Mouse (Mus musculus) forebrain, embryonic 16.5 days (tissue): Measurements from ENCODE around the gene Ednrb. TPM values are rescaled to one million over a fixed set of nuclear protein-coding genes. Genes with fewer than 3 reads are reported as not detected.

Experiments
- ATAC-seq: fragments of 200-750 bp; cut with Nextera tagmentation; 2 replicates; pipeline ENCODE4 v1.8.0; 2017; ENCODE audit warnings: mild to moderate bottlenecking, moderate library complexity
- H3K27ac ChIP-seq: fragments of 300-500 bp; sonication (generic); 2 replicates; pipeline ENCODE4 v1.5.1; 2014; ENCODE audit warnings: low read length, control low read depth
- H3K27me3 ChIP-seq: fragments of 300-500 bp; sonication (generic); replicated peaks from 2 replicates; pipeline ENCODE4 v1.6.1; 2014; ENCODE audit warnings: low read length; ENCODE audit not compliant: control insufficient read depth, insufficient read depth
- H3K36me3 ChIP-seq: fragments of 300-500 bp; sonication (generic); 2 replicates; pipeline ENCODE4 v1.6.1; 2014; ENCODE audit not compliant: control insufficient read depth, insufficient read depth
- H3K4me1 ChIP-seq: fragments of 300-500 bp; sonication (generic); replicated peaks from 2 replicates; pipeline ENCODE4 v1.6.1; 2014; ENCODE audit warnings: low read length; ENCODE audit not compliant: control insufficient read depth, insufficient read depth
- H3K4me2 ChIP-seq: fragments of 300-500 bp; sonication (generic); 2 replicates; pipeline ENCODE4 v1.6.1; 2014; ENCODE audit warnings: mild to moderate bottlenecking, low read length, control low read depth
- H3K4me3 ChIP-seq: fragments of 300-500 bp; sonication (generic); replicated peaks from 2 replicates; pipeline ENCODE4 v1.5.1; 2014; ENCODE audit warnings: mild to moderate bottlenecking, low read length, control low read depth
- H3K9ac ChIP-seq: fragments of 300-500 bp; sonication (generic); replicated peaks from 2 replicates; pipeline ENCODE4 v1.6.1; 2014; ENCODE audit warnings: low read depth, low read length, control low read depth
- H3K9me3 ChIP-seq: fragments of 300-500 bp; sonication (generic); 2 replicates; pipeline ENCODE4 v1.6.1; 2016; ENCODE audit warnings: low read length; ENCODE audit not compliant: control insufficient read depth
- WGBS: fragments of 180-500 bp; shearing (Covaris S2); extraction: QIAGEN DNeasy Blood & Tissue Kit; methylation state at CpG from one replicate; pipeline ENCODE4 v1.1.7; 2014; 5-methylcytosine and 5-hydroxymethylcytosine counted together
- polyA plus RNA-seq: library from polyadenylated mRNA; unstranded; fragments of >200 nt; fragmentation: Nextera tagmentation; extraction: Ambion mirVana; gene quantifications from 2 replicates; pipeline ENCODE4 v1.2.1, GENCODE M21; 2015

The Ednrb gene
- polyA plus RNA-seq, 1 experiment from 2014 or later, result 46.1 TPM

DNA sequence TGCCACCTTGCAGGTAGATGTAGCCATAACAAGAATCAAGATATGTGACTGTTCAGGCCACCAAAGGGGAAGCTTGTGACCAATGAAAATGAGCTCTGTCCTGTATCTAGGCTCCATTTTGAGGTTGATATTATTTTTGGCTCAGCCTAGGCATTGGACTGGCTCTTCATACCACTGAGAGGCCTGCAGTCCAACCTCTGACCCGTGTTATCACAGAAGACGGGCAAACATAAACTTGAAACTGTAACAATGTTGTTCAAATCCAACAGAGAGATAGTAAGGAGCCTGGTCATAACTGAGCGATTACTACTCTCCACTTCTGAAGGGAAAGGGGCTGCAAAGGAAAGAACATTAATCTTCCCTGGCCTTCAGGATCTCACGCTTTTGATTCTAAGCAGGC, 11.7 kb downstream of the Ednrb start:
- no peak overlapping the region for H3K27ac ChIP-seq
- no peak overlapping the region for H3K9ac ChIP-seq
- H3K4me3 ChIP-seq, result no peak overlapping the region
- no peaks in the 10 kb centered on the region; the same call in none of the 2 replicates for H3K4me1 ChIP-seq
- no peak for ATAC-seq
- H3K4me2 ChIP-seq, result no peak overlapping the region
- H3K36me3 ChIP-seq, result no peaks in the 10 kb centered on the region
- H3K9me3 ChIP-seq, result no peaks in the 10 kb centered on the region
- H3K27me3 ChIP-seq, result no peaks in the 10 kb centered on the region
- WGBS, result 94% methylated on average over 4 of the region's 4 CpGs

DNA sequence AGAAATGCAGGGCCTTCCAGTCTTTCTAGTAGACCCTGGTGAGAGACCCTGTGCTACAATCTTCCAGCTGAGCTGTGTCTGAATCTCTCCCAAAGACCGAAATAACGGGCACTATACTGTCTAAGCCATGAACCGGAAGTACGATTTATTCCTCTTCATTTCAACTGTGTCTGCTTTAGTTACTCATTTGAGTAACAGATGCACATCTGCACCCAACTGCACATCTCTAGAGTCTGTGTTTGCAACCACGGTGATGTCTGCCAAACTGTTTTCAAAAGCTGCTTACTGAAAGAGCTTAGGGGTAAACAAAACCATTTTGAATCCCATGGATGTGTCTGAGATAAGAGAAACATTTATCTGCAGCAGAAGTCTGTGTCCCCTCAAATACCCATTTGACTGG, 13.2 kb downstream of the Ednrb start:
- no peak overlapping the region for H3K4me2 ChIP-seq
- 68% methylated on average over 5 of the region's 5 CpGs for WGBS
- no peaks in the 10 kb centered on the region; the same call in none of the 2 replicates for H3K4me1 ChIP-seq
- H3K9me3 ChIP-seq, result no peaks in the 10 kb centered on the region
- H3K4me3 ChIP-seq, result no peak overlapping the region
- H3K9ac ChIP-seq, result no peak overlapping the region
- 0 out of 2 replicates have a peak overlapping the region, but pooled peaks have one; percentile 15 for H3K27ac ChIP-seq
- H3K36me3 ChIP-seq, result no peaks in the 10 kb centered on the region
- H3K27me3 ChIP-seq, result no peaks in the 10 kb centered on the region
- ATAC-seq, result peak; percentile 38; the same call in 1 of the 2 replicates

DNA sequence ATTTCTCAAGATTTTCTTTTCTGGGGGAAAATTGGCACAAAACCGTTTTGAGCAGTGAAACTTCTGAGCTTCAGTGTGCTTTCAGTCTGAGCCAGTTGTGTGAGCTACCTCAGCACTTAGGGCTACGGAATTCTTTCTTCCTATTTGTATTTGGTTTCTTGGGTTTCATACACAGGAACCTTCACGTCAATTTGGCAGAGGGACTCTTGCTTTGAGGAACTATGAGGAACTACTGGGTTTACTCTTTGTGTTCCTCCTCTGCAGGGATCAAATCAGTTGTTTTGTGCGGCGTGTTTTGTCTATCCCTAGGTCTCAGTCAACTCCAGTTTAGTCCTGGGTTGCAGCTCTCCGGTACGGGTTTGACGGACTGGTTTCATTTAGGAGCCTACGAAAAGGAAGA, 17.9 kb downstream of the Ednrb start:
- 93% methylated on average over 9 of the region's 9 CpGs for WGBS
- Histone ChIP-seq H3K27ac (no peak overlapping the region), H3K4me2 (no peak overlapping the region), H3K9me3 (no peaks in the 10 kb centered on the region), H3K9ac (no peak overlapping the region), H3K4me1 (no peaks in the 10 kb centered on the region; the same call in 1 of the 2 replicates), H3K4me3 (no peak overlapping the region), H3K36me3 (no peaks in the 10 kb centered on the region), H3K27me3 (no peaks in the 10 kb centered on the region)
- no peak for ATAC-seq

DNA sequence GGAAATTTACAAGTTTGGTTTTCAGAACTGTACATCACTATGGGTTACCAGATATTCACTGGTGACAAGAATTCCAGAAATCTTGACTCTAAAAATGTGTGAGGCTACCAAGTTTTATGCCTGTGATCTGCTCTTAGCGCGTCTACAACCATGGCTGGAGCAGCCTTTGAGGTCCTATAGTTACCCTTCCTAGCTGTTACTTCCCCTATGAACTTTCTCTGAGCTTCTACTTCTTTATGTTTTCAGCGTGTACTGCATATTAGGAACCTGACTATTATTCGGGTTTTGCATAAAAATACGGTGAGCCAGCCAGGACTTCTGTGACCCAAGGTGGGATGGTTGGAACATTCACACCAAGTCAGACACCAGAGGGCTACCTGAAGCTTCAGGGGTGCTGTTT, 18.3 kb downstream of the Ednrb start:
- ATAC-seq, result no peak
- H3K36me3 ChIP-seq, result no peaks in the 10 kb centered on the region
- no peaks in the 10 kb centered on the region for H3K9me3 ChIP-seq
- H3K4me1 ChIP-seq, result no peaks in the 10 kb centered on the region; the same call in 1 of the 2 replicates
- no peak overlapping the region for H3K4me2 ChIP-seq
- H3K27ac ChIP-seq, result no peak overlapping the region
- WGBS, result 95% methylated on average over 5 of the region's 5 CpGs
- H3K9ac ChIP-seq, result no peak overlapping the region
- H3K27me3 ChIP-seq, result no peaks in the 10 kb centered on the region
- H3K4me3 ChIP-seq, result no peak overlapping the region

DNA sequence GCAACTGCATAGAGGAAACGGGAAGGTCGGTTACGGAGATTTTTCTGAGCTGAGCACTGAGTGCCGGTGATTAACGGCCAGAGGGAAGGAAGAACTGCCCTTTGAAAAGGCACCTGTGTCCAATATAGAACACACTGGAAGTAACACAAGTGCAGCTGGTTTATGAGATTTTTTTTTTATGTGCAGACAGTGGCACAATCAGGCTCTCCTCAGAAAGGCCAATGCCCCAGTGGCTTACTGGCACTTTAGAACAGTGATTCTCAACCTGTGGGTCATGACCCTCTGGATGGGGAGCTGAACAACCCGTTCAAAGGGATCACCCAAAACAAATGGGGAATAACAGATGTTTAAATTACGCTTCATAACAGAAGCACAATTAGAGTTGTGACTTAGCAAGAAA, 20.7 kb downstream of the Ednrb start:
- no peaks in the 10 kb centered on the region for H3K9me3 ChIP-seq
- no peaks in the 10 kb centered on the region for H3K4me1 ChIP-seq
- no peak overlapping the region for H3K4me2 ChIP-seq
- WGBS, result 86% methylated on average over 7 of the region's 7 CpGs
- ATAC-seq, result no peak
- H3K9ac ChIP-seq, result no peak overlapping the region
- no peak overlapping the region for H3K27ac ChIP-seq
- no peaks in the 10 kb centered on the region for H3K36me3 ChIP-seq
- no peak overlapping the region for H3K4me3 ChIP-seq
- H3K27me3 ChIP-seq, result no peaks in the 10 kb centered on the region

DNA sequence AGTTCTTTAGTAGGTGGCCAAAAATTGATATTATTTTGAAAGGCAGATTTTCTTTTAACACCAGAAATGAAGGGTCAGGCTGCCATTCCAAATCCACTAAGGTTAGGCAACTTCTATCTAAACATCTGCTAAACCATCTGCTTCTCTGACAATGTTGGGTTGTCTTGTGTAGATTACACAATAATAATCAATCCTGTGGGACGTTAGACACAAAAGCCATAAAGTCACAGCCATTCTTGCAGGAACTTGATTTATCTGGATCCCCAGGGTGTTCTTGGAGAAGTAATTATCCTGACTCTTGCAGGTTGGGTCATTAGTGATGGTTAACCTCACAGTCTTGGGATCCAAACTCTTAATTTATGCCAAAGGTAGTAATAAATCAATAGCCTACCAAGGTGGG, 21.6 kb downstream of the Ednrb start:
- WGBS, result 51% methylated on average over 1 of the region's 1 CpGs
- H3K4me3 ChIP-seq, result no peak overlapping the region
- no peaks in the 10 kb centered on the region for H3K4me1 ChIP-seq
- H3K27ac ChIP-seq, result no peak overlapping the region
- H3K9ac ChIP-seq, result no peak overlapping the region
- H3K36me3 ChIP-seq, result no peaks in the 10 kb centered on the region
- no peaks in the 10 kb centered on the region for H3K27me3 ChIP-seq
- no peak overlapping the region for H3K4me2 ChIP-seq
- no peak for ATAC-seq
- no peaks in the 10 kb centered on the region for H3K9me3 ChIP-seq

DNA sequence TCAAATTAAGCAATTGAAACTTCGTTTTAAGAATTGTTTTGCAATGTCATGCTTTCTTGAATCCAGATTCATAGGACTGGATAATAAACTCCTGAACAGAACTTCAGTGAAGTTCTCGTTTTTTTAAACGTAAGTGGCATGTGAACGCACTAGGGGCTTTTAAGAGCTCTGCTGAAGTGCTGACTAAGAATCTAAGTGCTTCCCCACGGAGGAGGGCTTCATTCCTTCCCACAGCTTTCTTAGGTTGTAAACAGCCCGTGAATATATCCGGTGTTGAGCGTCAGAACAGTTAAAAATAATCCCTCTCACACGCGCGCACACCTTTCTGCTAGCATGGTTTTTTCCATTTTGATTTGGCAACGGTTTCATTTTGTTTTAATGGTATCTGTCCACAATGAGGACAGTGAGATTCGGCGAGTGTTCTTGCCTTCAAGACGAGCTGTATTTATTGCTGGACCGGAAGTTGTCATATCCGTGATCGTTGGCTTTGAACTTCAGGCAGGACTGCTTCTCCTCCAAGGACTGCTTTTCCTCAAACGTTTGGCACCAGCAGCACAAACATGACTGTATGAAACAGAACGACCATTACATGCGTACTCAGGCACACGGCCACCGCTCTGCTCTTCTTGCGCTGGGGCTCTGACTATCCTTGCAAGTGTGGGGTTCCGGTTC, 27.4 kb downstream of the Ednrb start:
- 85% methylated on average over 25 of the region's 25 CpGs for WGBS
- no peak overlapping the region for H3K27ac ChIP-seq
- H3K4me2 ChIP-seq, result no peak overlapping the region
- H3K4me3 ChIP-seq, result no peak overlapping the region
- H3K36me3 ChIP-seq, result no peaks in the 10 kb centered on the region
- H3K4me1 ChIP-seq, result no peaks in the 10 kb centered on the region
- ATAC-seq, result no peak
- H3K9me3 ChIP-seq, result no peaks in the 10 kb centered on the region
- H3K27me3 ChIP-seq, result no peaks in the 10 kb centered on the region
- no peak overlapping the region for H3K9ac ChIP-seq

DNA sequence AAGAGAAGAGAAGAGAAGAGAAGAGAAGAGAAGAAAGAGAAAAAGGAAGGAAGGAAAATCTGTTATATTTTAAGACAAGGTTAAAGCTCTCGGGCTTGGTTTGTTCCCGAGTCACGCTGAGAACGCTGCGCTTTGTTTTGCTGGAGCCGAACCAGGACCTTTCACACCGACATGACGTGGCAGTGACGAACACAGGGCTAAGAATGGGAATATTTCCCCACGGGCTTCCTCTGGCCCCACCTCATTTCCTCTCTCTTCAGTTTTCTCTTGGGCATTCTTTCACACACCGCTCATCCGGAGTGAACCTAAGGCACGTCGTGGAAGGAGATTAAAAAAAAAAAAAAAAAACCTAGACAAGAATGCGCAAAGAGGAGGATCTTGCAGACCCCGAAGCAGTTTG, 28.7 kb downstream of the Ednrb start:
- no peak overlapping the region for H3K4me2 ChIP-seq
- H3K9me3 ChIP-seq, result no peaks in the 10 kb centered on the region
- H3K4me1 ChIP-seq, result no peaks in the 10 kb centered on the region
- WGBS, result 75% methylated on average over 16 of the region's 16 CpGs
- no peak overlapping the region for H3K9ac ChIP-seq
- H3K27ac ChIP-seq, result no peak overlapping the region
- no peaks in the 10 kb centered on the region for H3K36me3 ChIP-seq
- ATAC-seq, result no peak
- H3K27me3 ChIP-seq, result no peaks in the 10 kb centered on the region
- no peak overlapping the region for H3K4me3 ChIP-seq

DNA sequence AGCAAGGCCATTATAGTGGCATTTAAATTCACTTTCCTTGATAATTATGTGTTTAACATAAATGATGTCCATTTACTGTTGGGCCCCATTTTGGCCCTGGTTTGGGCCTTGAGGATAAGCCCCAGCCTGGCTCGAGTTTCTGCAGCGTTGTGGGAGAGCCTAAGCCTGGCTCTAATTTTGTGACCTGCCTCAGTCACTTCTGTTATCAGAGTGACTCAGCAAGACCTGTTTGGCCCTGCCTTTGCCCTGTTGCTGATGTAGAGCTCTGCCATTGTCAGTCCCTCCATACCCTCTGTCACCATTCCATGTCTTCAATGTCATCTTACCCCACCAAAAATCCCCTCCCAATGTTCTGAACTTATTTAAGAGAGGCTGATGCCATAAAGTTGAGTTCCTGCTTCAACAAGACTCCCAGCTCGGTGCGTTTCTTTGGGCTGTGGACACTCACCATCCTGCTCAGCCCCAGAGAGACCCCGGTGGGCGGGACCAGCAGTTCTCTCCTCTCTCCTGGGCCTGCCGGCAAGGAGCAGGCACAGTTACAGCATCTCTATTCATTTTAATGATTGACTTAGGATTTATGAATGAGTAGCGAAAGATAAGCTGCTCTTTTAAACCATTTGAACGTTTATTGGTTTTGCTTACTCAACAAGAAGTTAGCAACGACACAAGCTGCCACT, 30.0 kb downstream of the Ednrb start:
- no peak for ATAC-seq

More for the DNA sequence above, 30.0 kb downstream of the Ednrb start:
- H3K4me1 ChIP-seq, result no peaks in the 10 kb centered on the region
- no peak overlapping the region for H3K27ac ChIP-seq
- WGBS, result 72% methylated on average over 10 of the region's 10 CpGs
- no peak overlapping the region for H3K4me3 ChIP-seq
- H3K27me3 ChIP-seq, result no peaks in the 10 kb centered on the region
- no peak overlapping the region for H3K4me2 ChIP-seq
- H3K36me3 ChIP-seq, result no peaks in the 10 kb centered on the region
- no peak overlapping the region for H3K9ac ChIP-seq
- no peaks in the 10 kb centered on the region for H3K9me3 ChIP-seq
